Mouse (Mus musculus): ENCODE results near the gene Tns1.
A peak's percentile ranks its signal among the peaks of the same experiment; 100 is the strongest.

Gene Tns1

GRCm38 (mm10) chr1:74057501-74057900 lies 66.7 kb downstream of the Tns1 start:
- no peak for DNase-seq

- DNase-seq, result no peak
Measured at GRCm38 (mm10) chr1:74055552-74055951, 68.7 kb downstream of the Tns1 start.

DNA sequence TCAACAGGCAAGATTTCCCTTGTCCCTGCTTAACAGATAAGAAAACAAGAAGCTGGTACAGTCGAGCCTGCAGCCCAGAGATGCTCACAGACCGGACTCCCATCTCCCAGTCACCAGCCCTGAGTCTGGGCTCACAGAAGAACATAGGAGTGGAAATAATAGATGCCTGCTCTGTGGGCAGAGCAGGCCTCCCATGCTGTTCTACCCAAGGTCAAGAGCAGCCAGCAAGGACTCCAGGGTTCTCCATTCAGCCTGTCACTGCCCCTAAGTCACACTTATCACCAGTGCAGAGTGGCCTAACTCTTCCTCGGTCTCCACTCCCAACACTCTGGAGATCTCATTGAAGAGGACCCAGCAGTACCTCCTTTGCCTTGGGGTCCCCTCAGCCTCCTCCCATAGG lies 69.8 kb downstream of the Tns1 start:
- no peak for DNase-seq

DNA sequence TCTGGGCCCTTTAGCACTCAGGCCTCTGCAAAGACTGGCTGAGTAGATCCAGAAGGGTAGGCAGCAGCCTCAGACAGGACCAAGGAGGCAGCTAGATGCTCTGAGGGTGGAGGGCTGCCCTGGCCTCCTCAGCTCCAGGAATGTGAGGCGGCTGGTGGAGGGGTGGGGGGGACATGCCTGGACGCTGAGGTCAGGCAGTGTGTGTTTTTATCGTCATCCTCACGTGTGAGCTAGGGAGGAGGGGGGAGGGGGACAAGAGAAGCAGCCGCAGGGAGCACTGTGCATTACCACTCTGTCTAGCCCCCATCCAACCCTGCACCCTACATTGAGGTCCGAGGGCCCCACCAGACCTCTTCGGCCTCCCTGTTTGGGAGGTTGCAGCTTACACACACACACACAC lies 70.2 kb downstream of the Tns1 start:
- no peak for DNase-seq

GRCm38 (mm10) chr1:74053068-74053467 lies 71.2 kb downstream of the Tns1 start:
- no peak for DNase-seq

DNA sequence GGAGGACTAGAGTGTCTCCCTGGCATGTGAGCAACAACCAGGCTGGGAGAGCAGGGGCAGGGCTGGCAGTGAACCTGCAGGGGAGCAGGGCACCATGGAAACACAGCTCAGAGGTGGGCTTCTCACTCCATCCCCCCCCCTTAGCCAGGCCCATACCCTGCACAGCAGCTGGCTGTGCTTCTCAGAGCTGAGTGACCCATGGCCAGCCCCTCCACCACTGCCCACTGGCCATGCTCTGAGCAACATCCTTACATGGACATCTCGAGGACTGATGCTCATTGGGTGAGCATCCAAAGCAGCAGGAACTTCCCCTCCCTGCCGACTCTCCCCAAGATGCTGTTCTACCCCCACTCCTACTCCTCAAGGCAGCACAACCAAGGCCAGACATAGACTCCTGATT lies 72.9 kb downstream of the Tns1 start:
- DNase-seq, result no peak

DNA sequence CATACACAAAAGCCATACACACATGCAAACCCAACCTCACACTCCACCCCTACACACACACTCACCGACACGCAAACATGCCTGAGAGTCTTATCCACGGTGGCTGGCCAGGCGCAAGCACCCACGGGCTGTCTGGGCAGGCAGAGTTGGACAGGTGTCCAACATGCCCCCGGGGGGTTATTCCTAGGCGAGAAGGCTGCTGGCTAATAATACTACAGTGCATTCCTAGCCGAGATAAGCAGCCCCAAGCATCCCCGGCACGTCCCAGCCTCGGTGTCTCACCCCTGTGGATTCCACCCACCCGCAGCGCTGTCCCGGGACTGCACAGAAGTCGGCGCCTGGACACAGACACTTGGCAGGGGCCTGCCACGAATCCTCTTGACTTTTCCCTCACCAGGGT lies 74.8 kb downstream of the Tns1 start:
- peak; percentile 43 for DNase-seq

DNA sequence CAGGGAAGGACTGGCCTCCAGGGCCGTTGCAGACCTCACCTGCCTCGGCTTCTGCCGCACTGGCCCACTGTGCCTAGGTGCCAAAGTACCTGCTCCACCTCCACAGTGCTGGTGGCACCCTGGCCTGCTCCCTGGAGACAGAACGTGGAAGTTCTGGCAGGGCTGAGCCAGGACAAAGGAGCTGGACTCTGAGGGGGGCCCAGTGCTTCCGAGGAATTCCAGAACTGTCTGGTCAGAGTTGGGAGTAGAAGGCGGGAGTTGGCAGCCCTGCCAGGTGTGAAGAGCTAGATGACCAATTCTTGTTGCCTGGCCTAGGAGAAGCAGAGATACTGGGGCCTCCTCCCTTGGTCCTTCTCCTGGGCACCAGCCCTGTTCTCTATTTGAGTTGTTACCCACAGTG lies 76.5 kb downstream of the Tns1 start:
- peak; percentile 63 for DNase-seq

DNA sequence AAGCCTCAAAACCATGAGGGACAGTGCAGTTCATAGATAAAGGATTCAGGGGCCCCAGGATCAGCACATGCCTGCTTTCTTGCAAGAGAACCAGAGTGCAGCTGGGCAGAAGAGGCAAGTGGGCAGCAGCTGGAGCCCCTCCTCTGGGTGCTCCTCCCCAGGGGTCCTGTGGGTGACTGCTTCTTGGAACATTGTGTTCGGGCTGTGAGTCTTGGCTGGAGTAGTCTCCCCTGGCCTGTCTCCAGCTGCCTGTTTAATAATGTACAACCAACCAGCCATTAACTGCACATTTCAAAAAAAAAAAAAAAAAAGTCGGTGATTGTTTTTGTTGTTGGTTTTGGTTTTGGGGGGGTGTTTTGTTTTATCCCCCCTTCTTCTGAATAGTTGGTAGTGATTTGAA lies 76.9 kb downstream of the Tns1 start:
- peak; percentile 79 for DNase-seq

DNA sequence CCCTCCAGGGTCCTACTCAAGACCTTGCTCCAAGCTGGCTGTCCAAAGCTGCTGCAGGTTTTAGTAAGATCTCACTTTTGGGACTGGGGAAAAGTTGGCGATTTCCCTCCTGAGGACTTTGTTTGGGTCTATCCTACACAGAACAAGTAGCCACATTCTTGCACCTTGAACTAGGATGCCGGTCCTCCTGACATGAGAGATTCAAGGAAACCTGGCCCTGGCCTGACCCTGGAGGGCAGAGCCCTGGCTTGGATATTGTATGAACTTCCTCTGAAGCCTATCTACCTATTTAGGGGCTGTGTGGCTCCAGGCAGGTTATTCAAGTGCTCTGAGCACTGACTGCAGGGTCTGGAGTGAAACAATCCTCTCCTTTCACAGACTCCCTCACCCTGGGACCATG lies 79.2 kb downstream of the Tns1 start:
- DNase-seq, result no peak

GRCm38 (mm10) chr1:74044421-74044820 lies 79.8 kb downstream of the Tns1 start:
- no peak for DNase-seq

GRCm38 (mm10) chr1:74043584-74044105 lies 80.6 kb downstream of the Tns1 start:
- DNase-seq, result no peak

GRCm38 (mm10) chr1:74042711-74043467 lies 81.4 kb downstream of the Tns1 start:
- no peak for DNase-seq

- no peak for DNase-seq
Measured at GRCm38 (mm10) chr1:74041692-74042091, 82.6 kb downstream of the Tns1 start.

- DNase-seq, result no peak
Measured at GRCm38 (mm10) chr1:74041178-74041577, 83.1 kb downstream of the Tns1 start.

DNA sequence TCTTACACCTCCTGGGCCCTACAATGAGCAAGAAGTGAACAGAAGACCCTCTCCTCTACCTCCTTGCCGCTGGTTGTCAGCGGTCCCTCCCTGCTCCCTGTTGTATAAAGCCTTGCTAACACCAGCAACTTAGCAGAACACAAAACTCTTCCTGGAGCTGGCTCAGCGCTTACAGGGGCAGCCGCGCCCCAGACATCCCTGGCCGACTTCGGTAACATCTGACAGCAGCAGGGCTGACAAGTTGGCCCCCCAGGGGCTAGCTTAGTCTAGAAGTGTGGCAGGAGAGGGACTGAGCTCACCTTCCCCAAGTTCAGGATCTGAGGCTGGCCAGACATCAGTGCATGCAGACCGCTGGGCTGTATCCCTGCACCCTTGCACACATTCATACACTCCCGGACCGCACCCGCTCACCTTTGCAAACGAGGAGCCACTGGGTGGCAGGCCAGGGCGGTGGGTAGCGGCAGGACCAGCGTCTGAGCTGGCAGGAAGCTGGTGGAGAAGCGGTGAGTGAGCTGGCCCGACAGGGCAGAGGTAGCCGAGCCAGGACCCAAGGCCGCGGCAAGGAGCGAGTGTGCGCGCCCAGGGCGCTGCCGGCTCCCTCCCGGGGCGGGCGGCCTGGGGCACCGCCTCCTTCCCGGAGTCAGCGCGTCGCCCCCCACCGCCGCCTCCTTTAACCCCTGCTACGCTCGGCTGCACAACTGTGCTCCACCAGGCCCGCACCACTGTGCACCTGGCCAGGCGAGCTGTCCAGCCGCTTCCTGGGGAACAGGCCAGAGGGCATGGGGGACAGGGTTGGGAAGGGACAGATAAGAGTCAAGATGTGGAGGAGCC lies 87.5 kb downstream of the Tns1 start:
- peak; percentile 78 for DNase-seq

- no peak for DNase-seq
Measured at GRCm38 (mm10) chr1:74035912-74036489, 88.2 kb downstream of the Tns1 start.

DNA sequence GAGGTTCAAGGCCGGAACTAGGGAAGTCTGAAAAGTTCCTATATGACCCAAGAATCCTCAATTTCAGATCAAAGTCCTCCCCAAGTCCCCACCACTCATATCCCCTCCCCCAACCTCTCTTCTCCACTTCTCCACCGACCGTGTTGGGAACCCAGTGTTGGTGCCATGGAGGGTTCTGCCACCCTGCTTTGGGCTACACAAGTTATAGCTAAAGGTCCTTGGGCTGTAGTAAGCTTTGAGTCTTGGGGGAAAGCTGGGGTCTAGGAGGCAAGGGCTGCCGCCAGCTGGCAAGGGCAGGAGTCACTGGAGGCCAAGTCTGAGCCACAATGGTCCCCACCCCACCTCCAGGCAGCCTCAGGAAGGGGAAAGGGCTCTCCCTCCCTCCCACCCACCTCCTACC lies 88.8 kb downstream of the Tns1 start:
- DNase-seq, result no peak

- peak; percentile 71 for DNase-seq
Measured at GRCm38 (mm10) chr1:74034736-74035135, 89.5 kb downstream of the Tns1 start.

- no peak for DNase-seq
Measured at GRCm38 (mm10) chr1:74034211-74034610, 90.0 kb downstream of the Tns1 start.

DNA sequence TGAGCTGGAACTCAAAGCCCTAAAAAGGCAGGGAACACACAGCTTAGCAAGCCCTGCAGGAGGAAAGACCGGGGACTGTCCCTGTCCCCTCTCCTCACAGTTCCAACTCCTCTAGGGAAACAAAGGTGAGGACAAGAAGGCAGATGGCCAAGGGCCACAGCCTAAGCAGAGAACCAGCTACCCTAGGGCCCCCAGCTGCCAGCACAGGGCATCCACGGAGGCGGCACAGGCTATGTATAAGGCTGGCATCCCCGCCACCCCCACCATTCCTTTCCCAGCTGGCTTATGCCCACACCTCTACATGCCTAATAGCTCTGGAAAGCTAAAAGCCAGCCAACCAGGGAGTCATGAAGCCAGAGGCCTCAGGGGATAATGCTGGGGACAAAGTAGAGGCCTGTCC lies 90.8 kb downstream of the Tns1 start:
- no peak for DNase-seq

DNA sequence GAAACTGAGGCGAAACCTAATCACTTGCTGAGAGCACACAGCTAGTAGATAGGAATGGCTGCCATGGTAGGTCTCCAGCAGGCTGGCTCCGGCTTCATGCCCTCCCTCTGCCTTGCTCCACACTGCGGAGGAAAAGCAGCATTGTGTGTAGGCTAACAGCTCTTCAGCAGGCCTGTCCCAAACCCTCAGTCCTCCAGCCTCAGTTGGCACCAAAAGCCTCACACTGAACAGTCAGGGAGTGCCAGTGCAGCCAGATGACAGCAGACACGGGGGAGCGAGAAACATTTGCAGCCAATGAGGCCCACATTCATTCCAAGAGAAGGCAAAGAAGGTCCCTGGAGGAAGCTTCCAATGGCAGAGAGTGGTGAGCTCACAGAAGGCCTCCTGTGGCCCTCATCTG lies 91.3 kb downstream of the Tns1 start:
- DNase-seq, result no peak

DNA sequence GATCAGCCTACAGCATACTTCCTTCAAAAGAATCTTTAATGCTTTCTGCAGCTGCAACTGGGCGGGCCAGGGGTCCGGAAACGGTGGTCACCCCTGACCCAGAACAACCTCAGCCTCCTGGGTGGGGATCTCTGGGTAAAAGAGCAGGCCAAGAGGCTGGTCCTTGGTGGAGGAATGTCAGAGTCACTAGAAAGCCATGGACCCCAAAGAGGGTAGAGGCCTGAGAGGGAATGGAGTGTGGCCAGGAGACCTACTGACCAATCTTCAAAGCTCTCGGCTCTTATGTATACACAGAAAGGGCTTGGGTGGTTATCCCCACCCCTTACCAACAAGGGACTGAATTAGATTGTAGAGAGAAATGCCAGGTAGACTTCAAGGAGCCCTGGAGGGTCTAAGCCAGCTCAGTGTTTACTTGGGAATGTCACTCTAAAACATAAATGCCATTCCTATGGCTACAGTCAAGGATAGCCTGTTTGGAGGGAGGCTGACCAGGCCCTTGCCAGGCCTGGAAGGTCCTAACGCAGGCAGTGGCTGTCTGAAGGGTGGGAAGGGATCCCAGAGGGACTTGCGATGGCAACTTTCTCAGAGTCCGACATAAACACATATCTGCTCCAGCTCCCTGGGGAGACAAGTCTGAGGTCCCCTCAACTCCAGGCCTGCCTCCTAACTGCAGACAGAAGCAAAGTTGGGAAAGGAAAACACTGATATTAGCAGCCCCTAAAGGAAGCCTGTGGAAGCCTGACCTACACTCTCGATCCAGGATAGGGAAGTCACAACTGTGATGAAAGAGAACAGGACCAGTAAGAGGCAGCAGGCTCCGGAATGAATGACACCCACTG lies 92.3 kb downstream of the Tns1 start:
- no peak for DNase-seq

Measured in lung, postnatal 14 days (tissue).